Mouse (Mus musculus) CH12.LX (cell line): Measurements from ENCODE around the gene Zgrf1.

Experiments used
- BHLHE40 ChIP-seq: IDR thresholded peaks from 2 replicates; pipeline ENCODE4 v1.6.1; 2011; ENCODE audit warnings: mild to moderate bottlenecking, low read depth, low read length, improper control_type of control experiment
- CTCF ChIP-seq, 2 experiments: IDR thresholded peaks in 1 of 2; conservative IDR thresholded peaks in 1 of 2; 2 replicates each; pipeline ENCODE4 v1.5.1; 2011 to 2012; ENCODE audit warnings: low read depth in 2 of 2, low read length in 2 of 2, improper control_type of control experiment in 1 of 2, inconsistent platforms in 1 of 2, mild to moderate bottlenecking in 1 of 2, moderate library complexity in 1 of 2
- KAT2A ChIP-seq: IDR thresholded peaks from 2 replicates; pipeline ENCODE4 v1.6.1; 2012; ENCODE audit warnings: low read length, improper control_type of control experiment, inconsistent platforms; ENCODE audit not compliant: insufficient replicate concordance
- MAFK ChIP-seq: IDR thresholded peaks from 2 replicates; pipeline ENCODE4 v1.6.1; 2011; ENCODE audit warnings: low read length, improper control_type of control experiment; ENCODE audit not compliant: insufficient replicate concordance
- MAZ ChIP-seq: IDR thresholded peaks from 2 replicates; pipeline ENCODE4 v1.6.1; 2012; ENCODE audit warnings: low read depth, mild to moderate bottlenecking, inconsistent platforms, low read length, improper control_type of control experiment, moderate library complexity
- MEF2A ChIP-seq: IDR thresholded peaks from 2 replicates; pipeline ENCODE4 v1.6.1; 2014; ENCODE audit warnings: low read depth, mild to moderate bottlenecking, inconsistent platforms, low read length, improper control_type of control experiment, borderline replicate concordance
- RCOR1 ChIP-seq: conservative IDR thresholded peaks from 2 replicates; pipeline ENCODE4 v1.6.1; 2012; ENCODE audit warnings: low read depth, mild to moderate bottlenecking, inconsistent platforms, low read length, improper control_type of control experiment
- SIN3A ChIP-seq: IDR thresholded peaks from 2 replicates; pipeline ENCODE4 v1.6.1; 2012; ENCODE audit warnings: low read length, improper control_type of control experiment, inconsistent platforms
- TCF12 ChIP-seq: IDR thresholded peaks from 2 replicates; pipeline ENCODE4 v1.6.1; 2014; ENCODE audit warnings: low read depth, mild to moderate bottlenecking, inconsistent platforms, low read length, improper control_type of control experiment
- UBTF ChIP-seq: IDR thresholded peaks from 2 replicates; pipeline ENCODE4 v1.6.1; 2012; ENCODE audit warnings: low read depth, mild to moderate bottlenecking, inconsistent platforms, low read length, improper control_type of control experiment, moderate library complexity
- USF1 ChIP-seq: IDR thresholded peaks from 2 replicates; pipeline ENCODE4 v1.6.1; 2014; ENCODE audit warnings: low read depth, mild to moderate bottlenecking, inconsistent platforms, low read length, improper control_type of control experiment
- ZC3H11A ChIP-seq: IDR thresholded peaks from 2 replicates; pipeline ENCODE4 v1.6.1; 2012; ENCODE audit warnings: low read depth, mild to moderate bottlenecking, inconsistent platforms, low read length, improper control_type of control experiment
- ZKSCAN1 ChIP-seq: IDR thresholded peaks from 2 replicates; pipeline ENCODE4 v1.6.1; 2012; ENCODE audit warnings: low read depth, inconsistent platforms, low read length, improper control_type of control experiment, borderline replicate concordance

DNA sequence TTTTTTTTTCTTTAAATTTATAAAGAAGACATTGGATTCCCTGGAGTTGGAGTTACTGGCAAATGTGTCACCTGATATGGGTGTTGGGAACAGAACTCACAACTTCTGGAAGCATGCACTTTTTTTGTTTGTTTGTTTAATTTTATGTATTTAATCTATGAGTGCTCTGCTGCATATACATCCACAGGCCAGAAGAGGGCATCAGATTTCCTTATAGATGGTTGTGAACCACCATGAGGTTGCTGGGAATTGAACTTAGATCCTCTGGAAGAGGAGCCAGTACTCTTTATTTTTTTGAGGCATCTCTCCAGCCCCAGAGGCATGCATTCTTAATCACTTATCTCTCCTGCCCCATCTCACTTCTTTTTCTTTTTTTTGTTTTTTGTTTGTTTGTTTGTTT, 4.9 kb downstream of the Zgrf1 start:
- no peak for TF ChIP-seq MAFK
- no peak for TF ChIP-seq BHLHE40
- TF ChIP-seq RCOR1, result no peak
- no peak for TF ChIP-seq UBTF
- no peak for TF ChIP-seq MAZ
- TF ChIP-seq CTCF (conservative IDR thresholded peaks at IDR 0.05 in 1 of 2, IDR thresholded peaks at IDR 0.05 in 1 of 2; ENCODE audit: low read depth in 2 of 2, low read length in 2 of 2), result peak in 1 of 2 experiments; percentile 27; a peak in 1 of 4 replicates
- no peak for TF ChIP-seq SIN3A
- no peak for TF ChIP-seq MEF2A
- TF ChIP-seq KAT2A, result no peak
- TF ChIP-seq USF1, result no peak
- no peak for TF ChIP-seq ZKSCAN1
- no peak for TF ChIP-seq ZC3H11A
- TF ChIP-seq TCF12, result no peak
